Mouse (Mus musculus) layer of hippocampus, postnatal 36 days (tissue): Measurements from ENCODE around the gene Hao1. TPM values are rescaled to one million over a fixed set of nuclear protein-coding genes. Genes with fewer than 3 reads are reported as not detected.

Experiments used
- DNase-seq, 2 experiments: peaks; one replicate each; pipeline ENCODE4 v3.0.0; 2022
- total RNA-seq, 2 experiments: library from RNA; stranded (reverse); gene quantifications; 2 replicates each; pipeline ENCODE4 v1.2.3; 2021

The Hao1 gene
- total RNA-seq: not detected

GRCm38 (mm10) chr2:134554221-134554727 is at the start of gene Hao1:
TSS of gene Hao1 (minus strand) at chr2:134554368.
- no peak for DNase-seq

GRCm38 (mm10) chr2:134591081-134591694 is 37.0 kb upstream of the Hao1 start:
- no peak for DNase-seq

GRCm38 (mm10) chr2:134585243-134585642 is 31.1 kb upstream of the Hao1 start:
- no peak for DNase-seq

GRCm38 (mm10) chr2:134559422-134559821 is 5.3 kb upstream of the Hao1 start:
- DNase-seq: no peak

- no peak for DNase-seq
Measured at GRCm38 (mm10) chr2:134552358-134552757, 1.8 kb downstream of the Hao1 start.

GRCm38 (mm10) chr2:134549770-134550169 is 4.4 kb downstream of the Hao1 start:
- DNase-seq: peak; percentile 15 to 46

- no peak for DNase-seq
Measured at GRCm38 (mm10) chr2:134545116-134545515, 9.1 kb downstream of the Hao1 start.

GRCm38 (mm10) chr2:134544321-134545065 is 9.7 kb downstream of the Hao1 start:
- no peak for DNase-seq

- DNase-seq: no peak
Measured at GRCm38 (mm10) chr2:134543501-134543900, 10.7 kb downstream of the Hao1 start.

GRCm38 (mm10) chr2:134541019-134541418 is 13.1 kb downstream of the Hao1 start:
- no peak for DNase-seq

GRCm38 (mm10) chr2:134538451-134538850 is 15.7 kb downstream of the Hao1 start:
- DNase-seq: no peak

GRCm38 (mm10) chr2:134528122-134528810 is 25.9 kb downstream of the Hao1 start:
- peak in 1 of 2 experiments; percentile 2 for DNase-seq

GRCm38 (mm10) chr2:134527419-134528114 is 26.6 kb downstream of the Hao1 start:
- no peak for DNase-seq

GRCm38 (mm10) chr2:134518042-134518441 is 36.1 kb downstream of the Hao1 start:
- DNase-seq: no peak

- no peak for DNase-seq
Measured at GRCm38 (mm10) chr2:134499777-134500176, 54.4 kb downstream of the Hao1 start.

GRCm38 (mm10) chr2:134498450-134498849 is 55.7 kb downstream of the Hao1 start:
- no peak for DNase-seq

GRCm38 (mm10) chr2:134488671-134489070 is 65.5 kb downstream of the Hao1 start:
- no peak for DNase-seq

- DNase-seq: no peak
Measured at GRCm38 (mm10) chr2:134486055-134486834, 67.9 kb downstream of the Hao1 start.

- no peak for DNase-seq
Measured at GRCm38 (mm10) chr2:134482683-134483082, 71.5 kb downstream of the Hao1 start.

- DNase-seq: peak; percentile 33 to 54
Measured at GRCm38 (mm10) chr2:134481759-134482158, 72.4 kb downstream of the Hao1 start.

- DNase-seq: no peak
Measured at GRCm38 (mm10) chr2:134481174-134481573, 73.0 kb downstream of the Hao1 start.

- DNase-seq: no peak
Measured at GRCm38 (mm10) chr2:134465132-134465531, 89.0 kb downstream of the Hao1 start.
